Mouse (Mus musculus) heart, embryonic 14.5 days (tissue): ENCODE data around the gene Hoxb8. TPM values are rescaled to one million over a fixed set of nuclear protein-coding genes. Genes with fewer than 3 reads are reported as not detected.

Experiments
- ATAC-seq: fragments of 200-750 bp; cut with Nextera tagmentation; 2 replicates; pipeline ENCODE4 v1.8.0; 2017; ENCODE audit warnings: low read depth, moderate TSS enrichment; ENCODE audit not compliant: insufficient number of reproducible peaks, insufficient read depth, low FRiP score
- H3K27ac ChIP-seq, 2 experiments: fragments of 200-500 bp in 1 of 2; fragments of 300-500 bp in 1 of 2; sonication (generic) in 1 of 2; replicated peaks in 1 of 2; 2 replicates each; pipeline ENCODE4 v1.5.1; 2012 to 2014; ENCODE audit warnings: low read depth in 2 of 2, low read length in 2 of 2, control low read depth in 1 of 2, mild to moderate bottlenecking in 1 of 2, mixed read lengths in 1 of 2; ENCODE audit not compliant: control insufficient read depth in 1 of 2, insufficient read depth in 1 of 2
- H3K27me3 ChIP-seq: fragments of 300-500 bp; sonication (generic); 2 replicates; pipeline ENCODE4 v1.6.1; 2014; ENCODE audit warnings: mild to moderate bottlenecking, low read length, control low read depth; ENCODE audit not compliant: control insufficient read depth, insufficient read depth
- H3K36me3 ChIP-seq: fragments of 300-500 bp; sonication (generic); 2 replicates; pipeline ENCODE4 v1.6.1; 2014; ENCODE audit warnings: mild to moderate bottlenecking, control low read depth, low read length, mixed read lengths; ENCODE audit not compliant: control insufficient read depth, insufficient read depth
- H3K4me1 ChIP-seq, 2 experiments: fragments of 200-500 bp in 1 of 2; fragments of 300-500 bp in 1 of 2; sonication (generic) in 1 of 2; 2 replicates each; pipeline ENCODE4 v1.6.1; 2012 to 2014; ENCODE audit warnings: low read length in 2 of 2, control low read depth in 1 of 2, mixed read lengths in 1 of 2; ENCODE audit not compliant: control insufficient read depth in 2 of 2, insufficient read depth in 2 of 2
- H3K4me2 ChIP-seq: fragments of 300-500 bp; sonication (generic); 2 replicates; pipeline ENCODE4 v1.6.1; 2014; ENCODE audit warnings: mild to moderate bottlenecking, low read length
- H3K4me3 ChIP-seq, 2 experiments: fragments of 200-500 bp in 1 of 2; fragments of 300-500 bp in 1 of 2; sonication (generic) in 1 of 2; 2 replicates each; pipeline ENCODE4 v1.5.1; 2012 to 2014; ENCODE audit warnings: low read length in 2 of 2, mild to moderate bottlenecking in 2 of 2, control low read depth in 1 of 2, low read depth in 1 of 2, moderate library complexity in 1 of 2; ENCODE audit not compliant: control insufficient read depth in 1 of 2, insufficient read depth in 1 of 2
- H3K9ac ChIP-seq: fragments of 300-500 bp; sonication (generic); 2 replicates; pipeline ENCODE4 v1.6.1; 2014; ENCODE audit warnings: mild to moderate bottlenecking, low read length
- H3K9me3 ChIP-seq: fragments of 300-500 bp; sonication (generic); 2 replicates; pipeline ENCODE4 v1.6.1; 2016; ENCODE audit warnings: low read length, control low read depth; ENCODE audit not compliant: control insufficient read depth
- WGBS: fragments of 180-500 bp; shearing (Covaris S2); extraction: QIAGEN DNeasy Blood & Tissue Kit; methylation state at CpG from one replicate; pipeline ENCODE4 v1.1.7; 2014; 5-methylcytosine and 5-hydroxymethylcytosine counted together
- polyA plus RNA-seq: library from polyadenylated mRNA; unstranded; fragments of >200 nt; fragmentation: Nextera tagmentation; extraction: Ambion mirVana; gene quantifications from 2 replicates; pipeline ENCODE4 v1.2.1, GENCODE M21; 2014

Hoxb8 gene
- polyA plus RNA-seq, 1 experiment from 2014 or later: not detected

GRCm38 (mm10) chr11:96255111-96255995 lies 26.4 kb upstream of the Hoxb8 start:
- Histone ChIP-seq H3K36me3 (no peaks in the 10 kb centered on the region), H3K9me3 (no peaks in the 10 kb centered on the region), H3K4me1 (no peaks in the 10 kb centered on the region; a peak in 1 of 4 replicates), H3K4me2 (no peak overlapping the region), H3K27ac (no peak overlapping the region), H3K27me3 (peaks cover 97% of the 10 kb centered on the region), H3K4me3 (no peak overlapping the region), H3K9ac (no peak overlapping the region)
- WGBS: 2% methylated on average over 39 of the region's 39 CpGs
- no peak for ATAC-seq

GRCm38 (mm10) chr11:96255996-96256445 lies 25.7 kb upstream of the Hoxb8 start:
- no peak overlapping the region for H3K27ac ChIP-seq
- no peak overlapping the region for H3K9ac ChIP-seq
- H3K36me3 ChIP-seq: no peaks in the 10 kb centered on the region
- peaks cover 97% of the 10 kb centered on the region for H3K27me3 ChIP-seq
- H3K4me2 ChIP-seq: no peak overlapping the region
- ATAC-seq: no peak
- no peaks in the 10 kb centered on the region for H3K9me3 ChIP-seq
- H3K4me3 ChIP-seq: no peak overlapping the region
- WGBS: 5% methylated on average over 14 of the region's 14 CpGs
- H3K4me1 ChIP-seq: no peaks in the 10 kb centered on the region; a peak in 1 of 4 replicates

GRCm38 (mm10) chr11:96257141-96257540 lies 24.6 kb upstream of the Hoxb8 start:
- H3K9me3 ChIP-seq: no peaks in the 10 kb centered on the region
- no peaks in the 10 kb centered on the region for H3K4me1 ChIP-seq
- peaks cover 98% of the 10 kb centered on the region for H3K27me3 ChIP-seq
- H3K4me2 ChIP-seq: no peak overlapping the region
- 30% methylated on average over 2 of the region's 2 CpGs for WGBS
- no peak overlapping the region for H3K27ac ChIP-seq
- H3K4me3 ChIP-seq: no peak overlapping the region
- no peaks in the 10 kb centered on the region for H3K36me3 ChIP-seq
- no peak overlapping the region for H3K9ac ChIP-seq
- no peak for ATAC-seq

GRCm38 (mm10) chr11:96259038-96259437 lies 22.7 kb upstream of the Hoxb8 start:
- Histone ChIP-seq H3K4me3 (no peak overlapping the region), H3K36me3 (no peaks in the 10 kb centered on the region), H3K9me3 (no peaks in the 10 kb centered on the region), H3K27ac (no peak overlapping the region), H3K9ac (no peak overlapping the region), H3K4me1 (no peaks in the 10 kb centered on the region), H3K4me2 (no peak overlapping the region), H3K27me3 (peaks cover 98% of the 10 kb centered on the region)
- 0% methylated on average over 2 of the region's 2 CpGs for WGBS
- ATAC-seq: no peak

- Histone ChIP-seq H3K9ac (no peak overlapping the region), H3K36me3 (no peaks in the 10 kb centered on the region), H3K27me3 (peaks cover 98% of the 10 kb centered on the region), H3K4me2 (no peak overlapping the region), H3K4me1 (no peaks in the 10 kb centered on the region), H3K9me3 (no peaks in the 10 kb centered on the region), H3K27ac (no peak overlapping the region), H3K4me3 (no peak overlapping the region)
- 4% methylated on average over 1 of the region's 1 CpGs for WGBS
- no peak for ATAC-seq
Observed at GRCm38 (mm10) chr11:96259511-96259910, 22.2 kb upstream of the Hoxb8 start.

- no peak for ATAC-seq
- H3K27me3 ChIP-seq: peaks cover 97% of the 10 kb centered on the region
- no peak overlapping the region for H3K4me2 ChIP-seq
- H3K9ac ChIP-seq: no peak overlapping the region
- H3K4me1 ChIP-seq: no peaks in the 10 kb centered on the region
- no peak overlapping the region for H3K27ac ChIP-seq
- H3K36me3 ChIP-seq: no peaks in the 10 kb centered on the region
- WGBS: 2% methylated on average over 23 of the region's 23 CpGs
- H3K4me3 ChIP-seq: no peak overlapping the region
- H3K9me3 ChIP-seq: no peaks in the 10 kb centered on the region
Observed at GRCm38 (mm10) chr11:96260310-96260970, 21.3 kb upstream of the Hoxb8 start.

- WGBS: 3% methylated on average over 24 of the region's 24 CpGs
- no peak for ATAC-seq
- H3K9me3 ChIP-seq: no peaks in the 10 kb centered on the region
- H3K9ac ChIP-seq: no peak overlapping the region
- no peak overlapping the region for H3K4me2 ChIP-seq
- H3K27me3 ChIP-seq: peaks cover 97% of the 10 kb centered on the region
- no peak overlapping the region for H3K4me3 ChIP-seq
- H3K36me3 ChIP-seq: no peaks in the 10 kb centered on the region
- no peaks in the 10 kb centered on the region for H3K4me1 ChIP-seq
- H3K27ac ChIP-seq: no peak overlapping the region
Observed at GRCm38 (mm10) chr11:96261323-96261890, 20.3 kb upstream of the Hoxb8 start.
